Mouse (Mus musculus) lung, adult 2 months (tissue): ENCODE data around the gene Ide. TPM values are rescaled to one million over a fixed set of nuclear protein-coding genes. Genes with fewer than 3 reads are reported as not detected.
"Not testable (repeated sequence)": the region's sequence is repeated elsewhere in the genome, so short reads cannot be mapped to it uniquely, and the experiment has no call there.

Source experiments
- DNase-seq: peaks from one replicate; pipeline ENCODE4 v3.0.0; 2022
- H3K4me1 ChIP-seq: fragments of 200-500 bp; 2 replicates; pipeline ENCODE4 v1.6.1; 2011; ENCODE audit warnings: low read length; ENCODE audit not compliant: control insufficient read depth, insufficient read depth
- H3K4me3 ChIP-seq: fragments of 200-500 bp; replicated peaks from 2 replicates; pipeline ENCODE3; 2011; ENCODE audit warnings: low read depth, mild to moderate bottlenecking, control low read depth, low read length; ENCODE audit errors: extremely low read depth
- CTCF ChIP-seq: fragments of 200-500 bp; IDR thresholded peaks from 2 replicates; pipeline ENCODE4 v1.5.1; 2011; ENCODE audit warnings: mild to moderate bottlenecking, low read length, control low read depth; ENCODE audit not compliant: insufficient read depth
- POLR2A ChIP-seq: fragments of 200-500 bp; IDR thresholded peaks from 2 replicates; pipeline ENCODE4 v1.6.1; 2011; ENCODE audit warnings: low read depth, mild to moderate bottlenecking, control low read depth, low read length, borderline replicate concordance; ENCODE audit errors: extremely low read depth
- WGBS: fragments of 180-500 bp; shearing (Covaris S2); methylation state at CpG from one replicate; pipeline ENCODE4 v1.1.7; 2018; 5-methylcytosine and 5-hydroxymethylcytosine counted together
- polyA plus RNA-seq: library from polyadenylated mRNA; depleted of rRNA; stranded (reverse); fragments of >200 nt; gene quantifications from 2 replicates; pipeline ENCODE4 v1.2.3, GENCODE M21; 2012; rRNA removed

Gene Ide
- polyA plus RNA-seq, 1 experiment = 34.9 TPM

DNA sequence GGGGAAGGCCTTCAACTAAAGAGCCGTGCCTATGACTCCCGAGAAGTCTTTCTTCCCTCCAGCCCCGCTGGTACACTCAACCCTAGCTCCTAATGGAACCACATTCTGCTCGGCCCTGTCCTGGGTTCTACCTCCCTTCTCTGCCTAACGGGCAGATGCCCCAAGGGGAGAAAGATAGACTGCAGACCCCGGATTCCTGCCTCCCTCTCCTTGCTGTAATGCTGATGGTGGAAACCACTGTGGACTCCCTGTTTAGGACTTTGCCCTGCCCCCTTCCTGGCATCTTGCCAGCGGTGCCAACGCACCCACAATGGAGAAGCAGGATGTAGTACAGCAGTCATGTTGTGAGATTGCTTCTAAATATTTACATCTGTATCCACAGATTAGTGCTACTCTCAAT lies 101.8 kb downstream of the Ide start:
- H3K4me3 ChIP-seq = no peak overlapping the region
- TF ChIP-seq CTCF (no peak), POLR2A (no peak)
- H3K4me1 ChIP-seq = peaks cover 7% of the 10 kb centered on the region; the same call in 1 of the 2 replicates
- DNase-seq = no peak
- 47% methylated on average over 8 of the region's 8 CpGs for WGBS

DNA sequence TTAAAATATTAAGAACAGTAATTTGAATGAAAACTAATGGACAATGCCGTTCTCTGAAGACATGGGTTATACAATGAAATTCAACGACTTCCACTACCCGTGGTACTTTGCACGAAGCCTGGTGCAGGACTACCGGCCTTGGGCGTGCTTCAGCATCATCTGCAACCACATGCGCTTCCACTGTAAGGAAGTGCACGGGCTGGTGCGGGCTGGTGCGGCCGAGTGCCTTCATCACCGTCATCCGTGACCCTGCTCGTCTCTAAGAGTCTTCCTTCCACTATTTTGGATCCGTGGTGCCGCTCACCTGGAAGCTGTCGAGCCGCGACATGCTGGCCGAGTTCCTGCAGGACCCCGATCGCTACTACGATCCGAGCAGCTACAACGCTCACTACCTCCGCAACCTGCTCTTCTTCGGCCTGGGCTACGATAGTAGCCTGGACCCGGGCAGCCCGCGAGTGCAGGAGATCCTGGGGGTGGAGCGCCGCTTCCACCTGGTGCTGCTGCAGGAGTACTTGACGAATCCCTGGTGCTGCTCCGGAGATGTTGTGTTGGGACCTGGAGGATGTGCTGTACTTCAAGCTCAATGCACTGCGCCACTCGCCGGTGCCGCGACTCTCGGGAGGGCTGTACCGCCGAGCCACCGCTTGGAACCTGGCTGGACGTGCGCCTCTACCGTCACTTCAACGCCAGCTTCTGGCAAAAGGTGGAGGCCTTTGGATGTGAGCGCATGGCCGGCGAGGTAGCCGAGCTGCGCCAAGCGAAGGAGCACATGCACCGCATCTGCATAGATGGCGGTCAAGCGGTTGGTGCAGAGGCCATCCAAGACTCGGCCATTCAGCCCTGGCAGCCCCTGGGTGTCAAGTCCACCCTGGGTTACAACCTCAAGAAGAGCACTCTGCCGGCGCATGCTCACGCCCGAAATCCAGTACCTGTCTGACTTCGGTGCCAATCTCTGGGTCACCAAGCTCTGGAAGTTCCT lies 103.8 kb downstream of the Ide start:
- WGBS = 8% methylated on average over 63 of the region's 63 CpGs
- TF ChIP-seq CTCF = no peak
- no peak for TF ChIP-seq POLR2A
- no peak for DNase-seq
- peaks cover 7% of the 10 kb centered on the region; the same call in 1 of the 2 replicates for H3K4me1 ChIP-seq
- no peak overlapping the region for H3K4me3 ChIP-seq

DNA sequence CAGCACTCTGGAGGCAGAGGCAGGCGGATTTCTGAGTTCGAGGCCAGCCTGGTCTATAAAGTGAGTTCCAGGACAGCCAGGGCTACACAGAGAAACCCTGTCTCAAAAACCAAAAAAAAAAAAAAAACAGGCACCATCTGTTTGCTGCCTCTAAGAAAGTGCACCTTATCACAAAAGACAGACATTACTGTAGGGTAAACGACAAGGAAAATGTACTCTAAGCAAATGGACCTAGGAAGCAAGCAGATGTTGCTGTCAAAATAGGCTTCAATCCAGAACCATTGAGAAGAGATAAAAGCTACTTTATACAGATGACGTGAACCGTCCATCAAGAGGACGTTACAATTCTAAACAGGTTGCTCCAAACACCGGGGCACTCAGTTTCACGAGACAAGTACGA lies 105.1 kb downstream of the Ide start:
- not testable (repeated sequence) for H3K4me3 ChIP-seq, DNase-seq, H3K4me1 ChIP-seq
- 72% methylated on average over 9 of the region's 9 CpGs for WGBS

DNA sequence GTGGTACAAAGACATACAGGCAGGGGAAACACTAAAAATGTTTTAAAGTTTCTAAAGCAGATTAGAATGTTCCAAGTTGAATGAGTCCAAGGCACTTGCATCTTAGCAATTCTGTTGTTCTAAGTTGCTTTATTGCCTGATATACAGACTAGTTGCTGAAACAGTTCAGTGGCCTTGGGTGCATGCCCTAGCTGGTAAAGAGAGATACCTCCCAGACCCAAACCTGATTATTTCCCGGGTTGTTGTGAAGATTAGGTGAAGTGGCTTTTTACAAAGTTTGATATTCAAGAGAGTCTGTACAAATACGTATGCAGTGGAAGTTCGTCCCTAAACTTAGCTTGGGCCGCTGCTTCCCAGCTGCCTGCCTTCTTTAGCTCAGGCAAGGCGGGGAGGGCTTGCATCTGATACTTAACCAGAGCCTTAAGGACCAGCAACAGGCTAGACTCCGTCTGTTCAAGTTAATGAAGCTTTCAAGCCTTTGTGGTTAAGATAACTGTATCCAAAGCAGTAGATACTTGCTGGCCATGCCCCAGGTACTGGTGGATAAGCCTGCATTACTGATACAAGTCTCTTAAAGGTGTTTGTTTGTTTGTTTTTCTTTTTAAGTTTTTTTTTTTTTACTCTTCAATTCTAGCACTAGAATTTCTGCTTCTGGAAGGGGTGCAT lies 112.3 kb downstream of the Ide start:
- DNase-seq = no peak
- WGBS = 83% methylated on average over 6 of the region's 6 CpGs
- Histone ChIP-seq H3K4me1 (no peaks in the 10 kb centered on the region), H3K4me3 (no peak overlapping the region)
- TF ChIP-seq CTCF (no peak), POLR2A (no peak)

Other genes starting within 250 kb of the Ide start
- 26.6 and 28.8 TPM in 2 replicates for gene March5, start 130.3 kb downstream of the Ide start, polyA plus RNA-seq
- gene Cpeb3, start 129.3 kb downstream of the Ide start, polyA plus RNA-seq = 6.8 and 11.5 TPM in 2 replicates
- 0.31 and 0.80 TPM in 2 replicates for gene Kif11, start 38.6 kb upstream of the Ide start, polyA plus RNA-seq
- gene Hhex, start 97.0 kb upstream of the Ide start, polyA plus RNA-seq = 20.0 and 28.6 TPM in 2 replicates
- 6.8 and 10.1 TPM in 2 replicates for gene Exoc6, start 212.6 kb upstream of the Ide start, polyA plus RNA-seq